Mouse (Mus musculus): ENCODE measurements around the gene Aldh3a1. TPM values are rescaled to one million over a fixed set of nuclear protein-coding genes. Genes with fewer than 3 reads are reported as not detected.

The Aldh3a1 gene
- polyA plus RNA-seq, 1 experiment from 2014 or later = not detected

DNA sequence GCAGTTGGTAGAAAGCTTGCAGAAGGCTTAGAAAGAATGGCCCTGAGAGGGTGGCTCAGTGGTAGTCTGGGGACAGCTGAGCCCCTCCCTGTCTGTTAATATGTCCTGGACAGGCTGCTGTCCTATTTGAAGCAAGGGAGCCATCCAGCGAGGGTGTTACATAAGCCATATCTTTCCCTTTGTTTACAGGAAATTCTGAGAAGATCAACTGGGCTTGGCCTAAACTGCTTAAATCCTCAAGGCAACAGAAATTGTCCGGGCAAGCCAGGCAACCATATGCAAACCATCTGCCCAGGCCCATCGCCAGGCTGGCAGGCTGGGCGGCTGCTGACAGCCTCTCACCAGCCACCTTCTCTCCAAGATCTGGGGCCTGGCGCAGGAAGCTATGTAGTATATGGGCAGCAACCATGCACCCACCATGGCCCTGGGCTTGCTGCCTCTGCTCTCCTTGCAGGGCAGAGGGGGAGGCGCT, 18.6 kb downstream of the Aldh3a1 start:
- Histone ChIP-seq H3K4me3 (no peak overlapping the region), H3K36me3 (replicated peaks) (no peaks in the 10 kb centered on the region), H3K27ac (no peak overlapping the region), H3K4me1 (peaks cover under 1% of the 10 kb centered on the region; the same call in 1 of the 2 replicates), H3K9me3 (no peaks in the 10 kb centered on the region), H3K27me3 (ENCODE audit: poor library complexity, severe bottlenecking) (no peaks in the 10 kb centered on the region)
- no peak for DNase-seq (ENCODE audit: extremely low spot score, low spot score)
- WGBS = 96% methylated on average over 6 of the region's 6 CpGs

DNA sequence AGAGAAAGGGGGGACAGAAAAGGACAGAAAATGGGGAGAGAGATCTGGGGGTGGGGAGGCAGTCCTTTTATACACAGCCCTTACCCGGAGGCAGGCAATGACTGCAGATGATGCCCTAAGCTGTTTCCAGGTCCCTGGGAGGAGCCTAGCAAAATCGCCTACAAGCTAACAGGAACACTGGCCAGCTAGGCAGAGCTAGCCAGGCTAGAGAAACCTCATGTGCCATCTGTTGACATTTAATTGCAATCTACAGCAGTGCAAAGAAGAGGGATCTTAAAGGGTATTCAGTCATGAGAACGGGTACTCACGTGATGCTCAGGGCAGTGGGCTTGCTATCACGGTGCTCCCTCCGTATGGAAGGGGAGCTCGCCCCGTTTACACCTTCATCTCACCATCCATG, 20.5 kb downstream of the Aldh3a1 start:
- peaks cover 9% of the 10 kb centered on the region for H3K4me1 ChIP-seq
- no peak for DNase-seq (ENCODE audit: extremely low spot score, low spot score)
- 89% methylated on average over 8 of the region's 8 CpGs for WGBS
- H3K36me3 ChIP-seq (replicated peaks) = no peaks in the 10 kb centered on the region
- H3K27ac ChIP-seq = no peak overlapping the region
- H3K4me3 ChIP-seq = no peak overlapping the region
- no peaks in the 10 kb centered on the region for H3K27me3 ChIP-seq (ENCODE audit: poor library complexity, severe bottlenecking)
- H3K9me3 ChIP-seq = no peaks in the 10 kb centered on the region

DNA sequence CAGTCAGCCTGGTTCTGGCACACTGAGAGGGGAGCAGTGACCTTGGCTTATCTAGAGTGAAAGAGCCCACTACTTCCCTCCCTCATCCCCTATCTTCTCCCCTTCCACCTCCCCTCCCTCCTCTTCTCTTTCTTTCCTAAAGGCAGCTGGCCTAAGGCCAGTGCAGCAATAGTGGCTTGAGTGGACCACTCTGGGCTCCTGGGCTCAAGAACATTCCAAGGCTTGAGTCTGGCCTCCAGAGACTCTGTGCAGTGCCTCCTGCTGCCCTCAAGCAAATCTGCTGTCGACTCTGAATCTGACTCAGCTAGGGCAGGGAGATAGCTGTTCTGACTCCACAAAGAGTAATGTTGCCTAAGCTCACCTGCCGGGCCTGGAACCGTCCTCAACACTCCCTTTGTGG, 21.1 kb downstream of the Aldh3a1 start:
- Histone ChIP-seq H3K9me3 (no peaks in the 10 kb centered on the region), H3K4me3 (no peak overlapping the region), H3K4me1 (peaks cover 9% of the 10 kb centered on the region), H3K27me3 (ENCODE audit: poor library complexity, severe bottlenecking) (no peaks in the 10 kb centered on the region), H3K36me3 (replicated peaks) (no peaks in the 10 kb centered on the region), H3K27ac (no peak overlapping the region)
- DNase-seq (ENCODE audit: extremely low spot score, low spot score) = no peak
- 73% methylated on average over 3 of the region's 3 CpGs for WGBS

DNA sequence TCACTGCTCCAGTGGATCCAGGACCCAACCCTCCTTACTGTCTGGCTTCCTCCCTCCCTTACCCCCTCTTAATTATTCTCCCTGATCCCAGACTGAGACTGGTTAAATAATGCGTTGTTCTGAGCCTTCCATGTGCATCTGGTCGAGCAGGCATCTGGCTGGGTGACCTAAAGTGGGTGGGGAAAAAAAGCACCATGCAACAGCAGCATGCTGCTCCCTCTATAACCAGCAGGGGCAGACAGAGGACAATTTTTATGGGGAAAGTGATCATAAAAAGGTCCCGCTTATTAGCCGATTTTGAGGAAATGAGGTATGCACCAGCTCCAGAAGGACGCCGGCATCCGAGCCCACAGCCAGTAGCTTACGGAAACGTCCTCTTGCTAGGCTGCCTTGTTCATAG, 24.0 kb downstream of the Aldh3a1 start:
- DNase-seq (ENCODE audit: extremely low spot score, low spot score) = peak; percentile 33
- 28% methylated on average over 9 of the region's 9 CpGs for WGBS
- H3K9me3 ChIP-seq = no peaks in the 10 kb centered on the region

DNA sequence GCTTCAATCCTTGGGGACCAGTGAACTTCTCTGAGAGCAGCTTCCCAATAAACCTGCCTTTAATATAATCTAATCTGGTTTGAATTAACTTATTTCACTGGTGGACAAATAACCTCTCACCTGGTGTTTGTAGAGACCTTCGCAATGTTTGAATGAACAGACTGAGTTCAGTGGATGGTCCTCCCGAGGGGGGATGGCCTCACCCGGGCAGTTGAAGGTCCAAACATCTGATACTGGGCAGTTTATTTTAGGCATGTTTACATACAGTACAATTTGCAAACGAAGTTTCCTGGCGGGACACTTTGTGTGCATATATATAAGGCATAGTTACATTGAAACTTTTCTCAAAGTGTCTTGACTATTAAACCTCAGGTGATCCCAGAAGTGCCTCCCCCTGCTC, 26.8 kb downstream of the Aldh3a1 start:
- Histone ChIP-seq H3K27ac (no peak overlapping the region), H3K4me3 (no peak overlapping the region), H3K36me3 (replicated peaks) (no peaks in the 10 kb centered on the region), H3K9me3 (no peaks in the 10 kb centered on the region), H3K4me1 (peaks cover 15% of the 10 kb centered on the region), H3K27me3 (ENCODE audit: poor library complexity, severe bottlenecking) (no peaks in the 10 kb centered on the region)
- no peak for DNase-seq (ENCODE audit: extremely low spot score, low spot score)
- WGBS = 66% methylated on average over 5 of the region's 5 CpGs

More for the DNA sequence above, 24.0 kb downstream of the Aldh3a1 start:
- no peak overlapping the region for H3K27ac ChIP-seq
- no peaks in the 10 kb centered on the region for H3K36me3 ChIP-seq (replicated peaks)
- H3K4me1 ChIP-seq = peaks cover 15% of the 10 kb centered on the region
- no peak overlapping the region for H3K4me3 ChIP-seq
- no peaks in the 10 kb centered on the region for H3K27me3 ChIP-seq (ENCODE audit: poor library complexity, severe bottlenecking)

DNA sequence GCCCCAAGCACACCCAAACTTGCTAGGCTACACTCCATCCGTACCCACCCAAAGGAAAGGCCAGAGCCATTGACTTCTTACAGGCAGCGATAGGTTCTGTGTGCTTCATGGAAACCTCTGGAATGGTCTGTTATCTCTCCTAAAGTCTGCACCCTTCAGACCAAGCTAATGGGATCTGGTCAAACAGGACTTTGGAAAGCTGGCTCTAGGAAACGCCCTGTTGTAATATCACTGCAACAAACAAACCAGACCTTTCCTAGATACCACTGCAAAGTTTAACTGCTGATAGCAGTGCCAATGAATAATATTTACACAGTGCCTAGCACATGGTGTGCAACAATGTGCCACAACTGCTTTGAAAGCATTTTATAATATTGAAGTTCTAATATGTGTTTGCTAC, 28.7 kb downstream of the Aldh3a1 start:
- WGBS = 92% methylated on average over 3 of the region's 3 CpGs
- DNase-seq (ENCODE audit: extremely low spot score, low spot score) = no peak
- no peak overlapping the region for H3K4me3 ChIP-seq

DNA sequence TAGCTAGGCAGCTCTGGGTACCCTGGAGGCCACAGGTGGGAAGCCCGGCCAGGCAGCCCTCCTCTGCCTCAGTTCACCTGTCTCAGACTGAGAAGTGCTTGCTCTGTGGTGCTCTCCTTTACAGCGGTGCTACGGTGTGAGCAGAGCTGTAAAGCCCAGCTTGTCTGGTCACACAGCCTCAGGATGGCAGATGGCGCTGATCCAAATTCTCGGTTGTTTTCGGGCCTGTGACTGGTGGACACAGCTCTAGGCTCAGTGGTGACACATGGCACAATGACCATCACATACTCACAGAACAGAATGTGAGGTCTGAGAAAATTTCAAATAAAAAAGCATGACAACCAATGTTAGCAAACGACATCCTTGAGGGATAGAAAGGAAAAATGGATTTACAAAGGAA, 37.1 kb downstream of the Aldh3a1 start:
- WGBS = 89% methylated on average over 7 of the region's 7 CpGs

More for the DNA sequence above, 28.7 kb downstream of the Aldh3a1 start:
- Histone ChIP-seq H3K9me3 (no peaks in the 10 kb centered on the region), H3K27ac (no peak overlapping the region), H3K4me1 (peaks cover 14% of the 10 kb centered on the region), H3K27me3 (ENCODE audit: poor library complexity, severe bottlenecking) (no peaks in the 10 kb centered on the region), H3K36me3 (replicated peaks) (no peaks in the 10 kb centered on the region)

DNA sequence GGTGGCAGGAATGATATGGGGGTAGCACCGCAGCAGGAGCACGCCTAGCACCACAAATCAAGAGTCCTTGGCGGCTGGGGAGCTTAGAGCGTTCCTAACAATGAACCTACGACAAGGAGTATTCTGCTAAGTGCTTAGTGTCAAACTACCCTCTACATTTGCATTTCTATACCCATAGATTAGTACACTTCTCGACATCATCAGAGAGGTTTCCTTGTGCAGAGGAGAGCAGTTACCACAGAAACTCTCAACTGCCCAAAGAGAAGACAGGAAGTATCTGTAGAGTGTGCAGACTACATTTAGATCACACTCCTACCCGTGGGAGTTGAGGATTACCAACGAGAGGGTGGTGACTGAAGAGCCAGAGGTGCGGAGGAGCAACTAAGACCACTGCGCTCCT, 44.4 kb downstream of the Aldh3a1 start:
- H3K4me1 ChIP-seq = no peaks in the 10 kb centered on the region
- WGBS = 78% methylated on average over 10 of the region's 10 CpGs
- H3K36me3 ChIP-seq (replicated peaks) = peaks cover 59% of the 10 kb centered on the region
- H3K27me3 ChIP-seq (ENCODE audit: poor library complexity, severe bottlenecking) = no peaks in the 10 kb centered on the region
- no peak overlapping the region for H3K4me3 ChIP-seq
- H3K27ac ChIP-seq = no peak overlapping the region
- no peak for DNase-seq (ENCODE audit: extremely low spot score, low spot score)
- H3K9me3 ChIP-seq = no peaks in the 10 kb centered on the region

More for the DNA sequence above, 37.1 kb downstream of the Aldh3a1 start:
- Histone ChIP-seq H3K4me1 (no peaks in the 10 kb centered on the region), H3K27ac (no peak overlapping the region), H3K36me3 (replicated peaks) (peaks cover 21% of the 10 kb centered on the region), H3K9me3 (no peaks in the 10 kb centered on the region), H3K27me3 (ENCODE audit: poor library complexity, severe bottlenecking) (no peaks in the 10 kb centered on the region), H3K4me3 (no peak overlapping the region)
- no peak for DNase-seq (ENCODE audit: extremely low spot score, low spot score)

DNA sequence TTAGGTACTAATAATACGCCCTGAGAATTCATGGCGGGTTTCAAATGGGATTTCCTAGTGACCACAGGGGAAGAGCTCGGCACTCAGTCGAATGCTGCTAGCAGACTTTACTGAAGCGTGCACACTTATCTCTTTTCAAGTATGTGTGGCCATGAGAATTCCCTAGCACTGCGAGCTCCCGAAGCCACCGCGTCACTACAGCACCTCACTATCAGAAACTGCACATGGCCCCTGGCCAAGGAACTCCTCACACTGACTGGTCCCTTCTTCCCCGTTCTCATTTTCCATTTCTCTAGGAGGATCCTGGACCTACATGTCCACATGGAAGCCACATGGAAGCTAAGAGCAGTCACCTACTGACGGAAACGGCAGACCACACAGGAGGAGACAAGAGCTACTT, 45.5 kb downstream of the Aldh3a1 start:
- DNase-seq (ENCODE audit: extremely low spot score, low spot score) = no peak
- H3K4me1 ChIP-seq = no peaks in the 10 kb centered on the region
- WGBS = 96% methylated on average over 12 of the region's 12 CpGs
- H3K4me3 ChIP-seq = no peak overlapping the region
- H3K27me3 ChIP-seq (ENCODE audit: poor library complexity, severe bottlenecking) = no peaks in the 10 kb centered on the region
- no peak overlapping the region for H3K27ac ChIP-seq
- H3K9me3 ChIP-seq = no peaks in the 10 kb centered on the region
- H3K36me3 ChIP-seq (replicated peaks) = peaks cover 66% of the 10 kb centered on the region

DNA sequence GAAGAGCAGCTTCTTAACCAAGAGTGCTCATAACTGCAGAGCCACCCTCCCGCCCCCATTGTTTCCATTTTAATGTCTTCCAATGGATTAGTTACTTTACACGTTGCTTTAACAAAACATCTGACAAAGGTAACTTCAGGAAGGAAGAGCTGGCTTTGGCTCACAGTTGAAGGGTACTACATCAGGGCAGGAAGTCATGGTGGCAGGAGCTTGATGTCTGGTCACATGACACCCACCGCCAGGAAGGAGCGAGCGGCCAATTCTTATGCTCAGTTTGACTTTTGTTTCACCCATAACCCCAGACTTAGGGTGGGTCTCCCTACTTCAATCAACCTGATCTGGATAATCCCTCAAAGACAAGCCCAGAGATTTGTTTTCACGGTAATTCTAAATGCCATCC, 51.8 kb downstream of the Aldh3a1 start:
- no peaks in the 10 kb centered on the region for H3K9me3 ChIP-seq
- H3K27ac ChIP-seq = no peak overlapping the region
- H3K36me3 ChIP-seq (replicated peaks) = peaks cover 88% of the 10 kb centered on the region
- no peak for DNase-seq (ENCODE audit: extremely low spot score, low spot score)
- WGBS = 89% methylated on average over 6 of the region's 6 CpGs
- H3K4me3 ChIP-seq = no peak overlapping the region
- no peaks in the 10 kb centered on the region for H3K27me3 ChIP-seq (ENCODE audit: poor library complexity, severe bottlenecking)
- no peaks in the 10 kb centered on the region for H3K4me1 ChIP-seq

DNA sequence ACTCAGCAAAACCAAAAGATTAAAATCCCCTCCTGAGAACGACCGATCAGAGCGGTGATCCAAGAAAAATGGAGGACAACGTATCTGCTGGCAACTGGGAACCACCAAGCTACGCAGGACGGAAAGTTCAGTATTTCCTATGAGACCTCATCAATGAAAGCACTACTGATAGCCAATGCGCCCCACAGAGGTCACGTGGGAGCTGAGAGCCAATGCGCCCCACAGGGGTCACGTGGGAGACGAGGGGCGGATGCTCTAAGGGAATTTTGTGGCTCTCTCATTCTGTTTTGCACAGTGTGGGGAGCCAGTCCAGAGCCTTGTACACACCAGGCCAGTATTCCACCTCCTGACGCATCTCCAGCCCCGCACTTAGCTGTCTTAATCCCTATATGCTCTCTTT, 55.2 kb downstream of the Aldh3a1 start:
- H3K4me3 ChIP-seq = no peak overlapping the region
- no peak overlapping the region for H3K27ac ChIP-seq
- peaks cover 13% of the 10 kb centered on the region for H3K4me1 ChIP-seq
- peaks cover 62% of the 10 kb centered on the region for H3K36me3 ChIP-seq (replicated peaks)
- no peaks in the 10 kb centered on the region for H3K9me3 ChIP-seq
- no peak for DNase-seq (ENCODE audit: extremely low spot score, low spot score)
- WGBS = 94% methylated on average over 14 of the region's 14 CpGs
- no peaks in the 10 kb centered on the region for H3K27me3 ChIP-seq (ENCODE audit: poor library complexity, severe bottlenecking)

DNA sequence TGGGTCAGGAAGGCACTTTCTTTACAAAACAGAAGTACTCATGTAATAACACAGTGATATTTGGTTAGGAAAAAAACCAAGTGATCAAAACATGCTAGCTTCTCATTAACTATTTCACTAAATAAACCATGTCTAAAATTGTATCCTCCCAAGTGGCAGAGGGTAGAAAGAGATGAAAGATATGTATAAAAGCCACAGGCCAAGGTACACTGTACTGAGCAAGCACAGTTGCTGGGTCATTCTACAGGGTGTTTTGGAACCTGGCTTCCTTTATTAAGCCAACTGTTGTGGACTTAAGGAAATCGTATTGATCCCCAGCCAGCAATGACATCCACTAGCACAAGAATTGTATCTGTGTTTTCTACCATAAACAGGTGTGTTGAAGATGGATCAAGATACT, 56.5 kb downstream of the Aldh3a1 start:
- Histone ChIP-seq H3K4me1 (peaks cover 15% of the 10 kb centered on the region), H3K36me3 (replicated peaks) (peaks cover 49% of the 10 kb centered on the region), H3K4me3 (no peak overlapping the region), H3K27ac (no peak overlapping the region), H3K9me3 (no peaks in the 10 kb centered on the region), H3K27me3 (ENCODE audit: poor library complexity, severe bottlenecking) (peaks cover 12% of the 10 kb centered on the region)
- WGBS = 95% methylated on average over 1 of the region's 1 CpGs
- no peak for DNase-seq (ENCODE audit: extremely low spot score, low spot score)

DNA sequence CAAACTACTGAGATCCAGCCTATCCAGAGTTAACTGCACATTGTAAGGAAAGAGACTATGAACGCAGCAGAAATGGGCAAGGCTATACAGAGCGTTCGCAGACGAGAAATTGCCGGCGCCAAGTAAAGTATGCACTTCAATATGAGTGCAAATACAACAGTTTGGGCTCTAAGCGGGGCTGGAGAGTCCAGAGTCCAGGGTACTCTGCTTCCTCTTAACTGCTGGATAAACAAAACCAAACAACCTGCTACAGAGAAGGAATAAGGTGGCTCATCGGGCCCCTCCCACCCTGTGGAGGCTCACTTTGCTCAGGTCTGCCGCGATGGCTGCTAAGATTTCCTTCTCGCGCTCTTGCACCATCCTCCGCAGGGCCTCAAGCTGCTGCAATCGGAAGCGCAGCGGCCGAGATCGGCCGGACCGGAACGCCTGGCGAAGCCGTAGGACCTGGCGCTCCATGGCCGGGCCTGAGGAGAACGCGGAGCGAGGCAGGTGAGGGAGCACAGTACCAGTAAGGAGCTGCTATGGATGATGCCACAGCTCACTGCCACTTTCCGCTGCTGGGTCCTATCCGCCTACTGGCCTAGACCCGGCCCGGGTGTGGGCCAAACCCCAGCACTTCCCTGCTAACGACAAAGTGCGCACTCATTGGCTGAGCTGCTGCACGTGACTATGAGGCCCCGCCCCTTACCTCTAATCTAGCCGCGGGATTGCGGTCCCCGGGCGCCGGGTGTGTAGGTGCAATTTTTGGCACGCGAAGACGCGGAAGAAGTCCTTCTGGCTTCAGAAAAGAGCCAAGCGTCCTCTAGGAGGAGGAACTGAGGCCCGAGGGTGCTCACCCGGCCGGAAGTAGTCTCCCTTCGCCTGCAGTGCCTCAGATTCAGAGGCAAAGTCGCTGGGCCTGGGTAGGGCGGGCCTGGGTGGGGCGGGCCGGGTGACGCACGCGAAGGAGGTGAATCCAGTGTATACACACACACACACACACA, 59.5 kb downstream of the Aldh3a1 start, which contains the start of gene Aldh3a2:
Aldh3a2 (minus strand) TSS at position 914 of the 983 bp plus-strand sequence.
- peak; percentile 93 for DNase-seq (ENCODE audit: extremely low spot score, low spot score)
- peak within 1 kb of the TSS; percentile 72 for H3K4me3 ChIP-seq
- peaks cover 25% of the 10 kb centered on the region for H3K36me3 ChIP-seq (replicated peaks)
- no peaks in the 10 kb centered on the region for H3K9me3 ChIP-seq
- peaks cover 15% of the 10 kb centered on the region for H3K4me1 ChIP-seq
- peak within 1 kb of the TSS; percentile 92 for H3K27ac ChIP-seq
- H3K27me3 ChIP-seq (ENCODE audit: poor library complexity, severe bottlenecking) = peaks cover 19% of the 10 kb centered on the region
- WGBS = under 1% methylated on average over 58 of the region's 58 CpGs
